Mouse (Mus musculus): ENCODE results near the gene 1810055G02Rik. TPM values are rescaled to one million over a fixed set of nuclear protein-coding genes. Genes with fewer than 3 reads are reported as not detected.
A peak's percentile ranks its signal among the peaks of the same experiment; 100 is the strongest.

1810055G02Rik gene
- polyA plus RNA-seq, 3 experiments from 2014 or later = 4.1 to 6.0 (median 5.3) TPM

DNA sequence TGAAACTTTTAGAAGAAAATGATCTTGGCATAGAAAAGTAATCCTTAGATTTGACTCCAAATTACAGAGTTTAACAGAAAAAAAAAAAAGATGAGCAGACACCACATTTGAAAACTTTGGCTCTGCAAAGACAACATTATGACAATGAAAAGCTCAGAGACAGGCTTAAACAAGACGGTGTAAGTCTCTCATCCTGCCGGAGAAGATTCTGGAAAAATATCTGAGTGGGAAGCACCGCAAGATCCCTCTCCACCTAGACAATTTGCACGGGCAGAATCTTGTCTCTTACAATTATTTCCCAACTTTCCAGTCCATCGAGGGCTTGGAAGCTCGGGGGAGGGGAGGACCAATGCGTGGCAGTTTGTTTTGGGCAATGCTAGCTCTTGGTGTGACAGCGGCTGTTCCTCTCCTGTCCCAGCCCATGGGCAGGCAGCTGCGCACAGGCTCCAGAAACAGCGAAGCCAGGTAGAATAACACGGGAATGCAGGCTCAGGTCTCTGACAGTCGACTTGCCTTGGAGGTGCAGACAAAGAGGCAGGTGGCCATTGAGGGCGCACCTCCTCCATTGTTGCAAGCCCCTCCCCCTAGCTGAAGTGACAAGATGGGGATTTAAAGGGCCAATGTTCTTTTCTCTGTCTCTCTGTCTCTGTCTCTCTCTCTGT lies 35.9 kb downstream of the 1810055G02Rik start:
- ATAC-seq = no peak

DNA sequence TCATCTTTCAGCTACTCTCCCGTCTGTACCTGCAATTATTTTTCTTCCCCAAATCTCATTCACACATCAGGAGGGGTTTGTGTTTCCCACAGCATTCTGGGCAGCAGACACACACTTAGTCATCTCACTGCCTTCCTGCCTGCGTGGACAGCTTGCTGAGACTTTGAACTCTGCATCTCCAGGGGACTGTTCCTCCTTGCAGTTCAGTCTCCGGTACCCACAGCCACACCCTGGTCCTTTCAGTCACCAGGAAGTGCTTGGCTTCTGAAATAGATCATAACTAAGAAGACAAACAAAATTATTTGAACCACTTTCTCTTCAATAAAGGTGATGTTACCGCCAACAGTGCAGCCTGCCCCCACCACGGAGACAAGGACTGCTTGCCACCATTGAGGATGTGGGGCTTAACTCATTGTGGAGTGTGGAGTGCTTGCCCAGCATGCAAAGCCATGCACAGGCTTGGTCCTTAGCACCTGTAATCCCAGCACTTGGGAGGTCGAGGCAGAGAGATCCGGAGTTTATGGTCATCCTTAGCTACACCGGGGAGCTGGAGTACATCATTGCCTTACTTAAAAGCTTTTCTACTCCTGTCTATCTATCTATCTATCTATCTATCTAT lies 44.6 kb downstream of the 1810055G02Rik start:
- ATAC-seq = no peak

DNA sequence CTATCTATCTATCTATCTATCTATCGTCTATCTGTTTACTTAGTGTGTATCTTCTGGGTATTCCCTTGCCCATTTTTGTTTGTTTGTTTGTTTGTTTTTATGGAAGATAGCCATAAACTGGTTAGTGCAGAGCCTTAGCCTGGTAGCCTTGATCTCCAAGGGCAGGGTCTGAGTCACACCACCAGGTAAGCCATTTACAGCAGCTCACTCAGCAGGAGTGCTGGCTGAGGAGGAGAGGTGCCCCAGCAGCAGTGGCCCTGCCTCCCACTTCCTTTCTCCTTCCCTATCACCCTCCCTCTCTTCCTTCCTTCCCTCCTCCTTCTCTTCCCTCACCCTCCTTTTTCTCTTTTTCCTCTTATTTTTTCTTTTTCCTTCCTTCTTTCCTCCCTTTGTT lies 45.1 kb downstream of the 1810055G02Rik start:
- ATAC-seq = no peak

- no peak for ATAC-seq
Measured at GRCm38 (mm10) chr19:3753738-3754137, 45.6 kb downstream of the 1810055G02Rik start.

DNA sequence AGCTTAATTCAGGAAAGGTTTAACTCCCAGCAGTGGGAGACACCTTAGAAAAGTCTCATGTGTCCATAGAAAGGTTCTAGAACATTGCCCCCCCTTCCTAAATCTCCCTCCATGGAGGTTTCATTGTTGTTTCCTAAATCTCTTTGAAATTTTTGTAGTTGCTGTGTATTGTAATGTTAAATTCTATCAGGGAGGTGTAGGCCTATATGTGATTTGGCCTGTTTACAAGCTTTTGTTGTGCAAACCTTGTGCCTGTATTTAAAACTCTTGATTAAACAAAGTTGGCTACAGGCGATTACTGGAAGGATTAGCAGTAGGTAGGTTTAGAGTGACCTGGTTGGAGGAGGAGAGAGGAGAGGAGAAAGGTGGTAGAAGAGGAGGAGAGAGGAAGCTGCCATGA lies 49.8 kb downstream of the 1810055G02Rik start:
- ATAC-seq = no peak

GRCm38 (mm10) chr19:3765221-3765820 lies 57.2 kb downstream of the 1810055G02Rik start:
- no peak for ATAC-seq

- ATAC-seq = no peak
Measured at GRCm38 (mm10) chr19:3766378-3766777, 58.3 kb downstream of the 1810055G02Rik start.

DNA sequence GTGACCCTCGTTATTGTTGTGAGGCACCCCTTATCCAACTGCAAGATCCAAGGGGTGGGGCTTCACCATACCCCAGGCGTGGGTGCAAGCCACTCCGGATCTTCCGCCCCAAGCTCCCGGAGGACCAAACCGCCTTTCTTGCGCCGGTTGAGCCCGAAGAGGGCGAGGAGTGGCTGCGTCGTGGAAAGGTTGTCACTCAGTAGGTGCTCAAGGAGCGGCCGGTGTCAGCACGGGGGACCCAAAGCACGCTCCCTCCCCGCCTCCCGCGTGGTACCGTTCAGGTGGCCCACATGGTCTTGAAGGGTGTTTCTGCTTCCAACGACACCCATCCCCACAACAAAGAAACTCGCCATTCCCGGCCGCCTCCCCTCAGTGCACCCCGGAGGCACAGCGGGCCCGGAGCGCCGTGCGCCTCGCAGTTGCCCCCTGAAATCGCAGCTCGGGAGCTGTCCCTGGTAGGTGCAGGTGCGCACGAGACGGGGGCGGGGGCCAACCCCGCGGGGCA lies 59.2 kb downstream of the 1810055G02Rik start, which contains the start of gene Kmt5b:
Kmt5b (plus strand) TSS at position 146 of the 505 bp plus-strand sequence.
- peak; percentile 4 for ATAC-seq

Other genes with a start within 250 kb of the 1810055G02Rik start
- 10 to 100 TPM; 67.2 to 92.1 (median 71.5) TPM for gene Ppp6r3, start 132.5 kb upstream of the 1810055G02Rik start, polyA plus RNA-seq (2017; shearing (Covaris generic))
- under 1 TPM in 2 of 3 experiments, not detected in 1; 0.05 to 0.08 TPM for gene Lrp5, start 21.7 kb upstream of the 1810055G02Rik start, polyA plus RNA-seq (2017; shearing (Covaris generic))
- gene Kmt5b, start 59.1 kb downstream of the 1810055G02Rik start, polyA plus RNA-seq (2017; shearing (Covaris generic)) = 10 to 100 TPM; 25.1 to 41.5 (median 32.7) TPM
- gene Chka, start 143.5 kb downstream of the 1810055G02Rik start, polyA plus RNA-seq (2017; shearing (Covaris generic)) = 1 to 10 TPM; 1.6 to 4.9 (median 4.3) TPM
- gene Tcirg1, start 198.8 kb downstream of the 1810055G02Rik start, polyA plus RNA-seq (2017; shearing (Covaris generic)) = 10 to 100 TPM; 57.2 to 85.0 (median 60.4) TPM
- gene Ndufs8, start 204.5 kb downstream of the 1810055G02Rik start, polyA plus RNA-seq (2017; shearing (Covaris generic)) = 100 to 1,000 TPM; 219 to 266 (median 256) TPM
- gene Aldh3b1, start 221.5 kb downstream of the 1810055G02Rik start, polyA plus RNA-seq (2017; shearing (Covaris generic)) = under 1 TPM in 1 of 3 experiments, not detected in 2; 0.36 TPM
- 10 to 100 TPM; 23.5 to 38.0 (median 26.2) TPM for gene Unc93b1, start 226.9 kb downstream of the 1810055G02Rik start, polyA plus RNA-seq (2017; shearing (Covaris generic))